Comparison of ENCODE assay signal across 25 mouse cellular contexts in genomic region chrX:152065674-152066073, GRCm38 (mm10).
"Had no signal": no experiment of that assay in that cellular context is flagged by ENCODE, and none has a peak within 500 bp of the region (broad histone marks: within the 10 kb centered on the region; RNA-seq: fewer than 3 reads in every experiment).

No protein-coding gene starts in this region.

- H3K9ac ChIP-seq: heart, embryonic 12.5 days; hindbrain, embryonic 13.5 days; hindbrain, embryonic 15.5 days; kidney, embryonic 15.5 days; limb, embryonic 12.5 days had no signal

- H3K4me1 ChIP-seq: heart, embryonic 10.5 days; heart, embryonic 12.5 days; hindbrain, embryonic 13.5 days; hindbrain, embryonic 15.5 days; kidney, embryonic 15.5 days; limb, embryonic 10.5 days; limb, embryonic 12.5 days had no signal

- H3K4me3 ChIP-seq: gastrocnemius, adult 2 months; heart, embryonic 10.5 days; heart, embryonic 12.5 days; hindbrain, embryonic 13.5 days; hindbrain, embryonic 15.5 days; kidney, embryonic 15.5 days; layer of hippocampus, adult 2 months; left cerebral cortex, adult 2 months; limb, embryonic 10.5 days; limb, embryonic 12.5 days had no signal

- ATAC-seq: hindbrain, postnatal 0 days; intestine, embryonic 16.5 days had no signal

- H3K9me3 ChIP-seq: heart, embryonic 10.5 days; heart, embryonic 12.5 days; hindbrain, embryonic 13.5 days; hindbrain, embryonic 15.5 days; kidney, embryonic 15.5 days; limb, embryonic 10.5 days; limb, embryonic 12.5 days had no signal

- DNase-seq: gastrocnemius, adult 2 months; gastrocnemius, postnatal 10 days; gastrocnemius, postnatal 25 days; heart, adult 18-20 months; heart, postnatal 10 days; heart, postnatal 4 days; kidney, adult 11 months; kidney, adult 2 months; kidney, adult 9 months; kidney, postnatal 10 days; kidney, postnatal 25 days; kidney, postnatal 4 days; liver had no signal

- H3K27ac ChIP-seq: gastrocnemius, adult 2 months; heart, embryonic 10.5 days; hindbrain, embryonic 13.5 days; hindbrain, embryonic 15.5 days; hindbrain, postnatal 0 days; kidney, embryonic 15.5 days; layer of hippocampus, adult 2 months; left cerebral cortex, adult 2 months; limb, embryonic 10.5 days; limb, embryonic 12.5 days had no signal

- H3K4me2 ChIP-seq: heart, embryonic 12.5 days; hindbrain, embryonic 13.5 days; hindbrain, embryonic 15.5 days; kidney, embryonic 15.5 days; limb, embryonic 12.5 days; liver, embryonic 11.5 days had no signal
